Mouse (Mus musculus) frontal cortex, postnatal 36 days (tissue): ENCODE measurements around the gene Prrt1.

Experiments used
- DNase-seq, 2 experiments: peaks; one replicate each; pipeline ENCODE4 v3.0.0; 2022; ENCODE audit warnings: low spot score in 2 of 2

The Prrt1 gene

DNA sequence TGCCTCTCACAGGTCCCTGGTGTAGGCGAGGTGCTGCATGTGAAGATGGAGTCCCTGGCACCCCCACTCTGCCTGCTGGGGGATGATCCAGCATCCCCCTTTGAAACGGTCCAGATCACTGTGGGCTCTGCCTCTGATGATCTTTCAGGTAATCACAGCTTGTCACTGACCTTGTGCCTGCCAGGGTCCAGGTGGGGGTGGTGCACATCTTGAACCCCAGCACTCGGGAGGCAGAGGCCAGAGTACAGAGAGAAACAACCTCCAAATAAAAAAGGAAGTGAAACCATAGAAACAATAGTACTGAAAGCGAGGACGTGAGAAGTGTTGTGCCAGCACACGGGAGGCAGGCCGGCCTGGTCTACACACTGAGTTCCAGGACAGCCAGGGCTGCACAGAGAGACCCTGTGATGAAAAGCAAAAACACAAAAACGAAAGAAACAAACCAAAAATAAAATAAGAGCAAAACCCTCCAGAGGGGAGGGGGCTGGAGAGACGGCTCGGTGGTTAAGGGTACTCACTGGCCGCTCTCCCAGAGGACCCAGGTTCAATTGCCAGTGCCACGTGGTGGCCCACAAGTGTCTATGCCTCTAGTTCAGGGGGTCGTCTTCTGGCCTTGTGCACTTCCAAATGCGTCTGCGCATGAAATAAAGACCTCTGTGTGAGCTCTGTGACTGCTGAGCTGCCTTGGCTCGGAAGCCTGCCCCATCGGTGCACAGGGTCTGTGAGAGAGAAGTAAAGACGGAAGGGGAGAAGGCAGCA is 20.0 kb downstream of the Prrt1 start:
- DNase-seq = no peak

DNA sequence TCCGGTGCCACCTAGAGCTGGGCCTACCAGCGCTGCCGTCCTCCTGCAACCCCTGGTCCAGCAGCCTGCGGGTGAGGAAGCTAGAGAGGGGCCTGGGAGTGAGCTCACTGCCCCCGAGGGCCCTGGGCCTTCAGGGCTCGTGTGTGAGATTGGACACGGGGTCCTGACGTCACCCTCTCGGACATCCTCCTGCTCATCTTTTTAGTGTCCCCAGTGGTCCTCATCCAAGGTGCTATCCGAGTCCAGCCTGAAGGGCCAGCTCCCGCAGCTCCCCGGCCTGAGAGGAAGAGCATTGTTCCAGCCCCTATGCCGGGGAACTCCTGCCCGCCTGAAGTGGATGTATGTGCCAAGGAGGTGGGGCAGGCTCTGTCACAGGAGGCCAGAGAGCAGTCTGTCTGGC is 21.4 kb downstream of the Prrt1 start:
- DNase-seq = no peak

- DNase-seq = no peak
Observed at GRCm38 (mm10) chr17:34651507-34652221, 22.3 kb downstream of the Prrt1 start.

DNA sequence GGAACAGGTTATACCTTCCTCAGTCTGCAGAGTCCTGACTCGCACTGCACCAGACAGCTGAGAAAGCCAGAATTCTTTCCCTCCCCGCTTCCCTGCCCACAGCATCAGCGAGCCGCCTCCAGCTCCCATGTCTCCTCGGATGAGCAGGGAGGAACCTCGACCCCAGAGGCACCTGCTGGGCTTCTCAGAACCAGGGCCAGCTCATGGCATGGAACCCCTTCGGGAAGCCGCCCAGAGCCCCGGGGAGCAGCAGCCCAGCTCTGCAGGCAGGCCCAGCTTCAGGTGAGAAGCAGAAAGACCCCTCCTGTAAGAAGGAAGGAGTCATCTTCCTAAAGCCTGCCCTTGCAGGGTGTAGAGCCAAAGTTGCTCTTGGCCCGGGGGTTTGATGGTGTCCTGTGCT is 23.2 kb downstream of the Prrt1 start:
- no peak for DNase-seq

DNA sequence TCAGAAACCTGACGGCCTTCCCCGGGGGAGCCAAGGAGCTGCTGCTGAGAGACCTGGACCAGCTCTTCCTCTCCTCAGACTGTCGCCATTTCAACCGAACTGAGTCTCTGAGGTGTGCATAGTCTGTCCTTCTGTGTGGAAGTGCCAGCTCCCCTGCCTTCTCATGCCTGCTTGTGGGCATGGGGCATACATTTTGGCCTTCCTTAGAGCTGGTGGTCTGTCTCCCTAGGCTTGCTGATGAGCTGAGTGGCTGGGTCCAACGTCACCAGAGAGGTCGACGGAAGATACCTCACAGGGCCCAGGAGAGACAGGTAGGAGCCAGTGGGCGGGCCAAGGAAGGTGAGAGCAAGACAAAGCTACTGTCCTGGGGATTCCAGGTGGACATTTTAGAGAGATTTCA is 23.7 kb downstream of the Prrt1 start:
- DNase-seq = no peak

- DNase-seq = no peak
Observed at GRCm38 (mm10) chr17:34653746-34654285, 24.5 kb downstream of the Prrt1 start.

DNA sequence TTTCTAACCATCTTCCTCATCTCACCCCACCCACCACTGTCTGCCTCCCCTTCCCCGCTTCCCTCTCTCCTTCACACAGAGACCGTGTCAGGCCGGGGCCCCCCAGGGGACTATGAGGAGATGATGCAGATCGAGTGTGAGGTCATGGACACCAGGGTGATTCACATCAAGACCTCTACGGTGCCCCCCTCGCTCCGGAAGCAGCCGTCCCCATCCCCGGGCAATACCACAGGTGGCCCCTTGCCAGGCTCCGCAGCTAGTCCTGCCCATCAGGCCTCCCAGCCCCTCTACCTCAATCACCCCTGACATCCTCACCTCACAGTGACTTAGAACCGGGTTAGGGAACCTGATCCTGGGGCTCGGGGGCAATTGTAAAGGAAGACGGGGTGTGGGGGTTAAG is 25.1 kb downstream of the Prrt1 start:
- DNase-seq = no peak

GRCm38 (mm10) chr17:34655160-34655559 is 25.8 kb downstream of the Prrt1 start:
- DNase-seq = no peak

DNA sequence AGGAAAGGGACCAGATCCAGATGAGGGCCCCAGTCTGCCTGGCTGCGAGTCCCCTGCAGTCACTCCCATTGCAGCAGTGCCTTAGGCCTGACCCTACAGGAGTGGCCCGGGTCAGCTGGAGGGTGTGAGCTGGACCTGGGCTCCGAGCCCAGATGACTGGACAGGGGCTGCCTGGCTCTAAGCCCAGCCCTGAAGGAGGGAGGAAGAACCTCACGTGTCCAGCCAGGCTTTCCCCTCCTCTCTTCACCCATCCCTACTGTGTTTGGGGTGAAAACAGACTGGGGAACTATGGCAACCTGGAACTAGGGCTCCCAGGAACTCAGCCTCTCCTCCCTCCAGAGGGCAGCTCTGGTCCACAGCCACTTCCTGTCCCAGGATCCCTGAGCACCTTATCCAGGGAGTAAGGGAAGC is 26.3 kb downstream of the Prrt1 start:
- DNase-seq = no peak

- DNase-seq = no peak
Observed at GRCm38 (mm10) chr17:34656666-34657065, 27.3 kb downstream of the Prrt1 start.

DNA sequence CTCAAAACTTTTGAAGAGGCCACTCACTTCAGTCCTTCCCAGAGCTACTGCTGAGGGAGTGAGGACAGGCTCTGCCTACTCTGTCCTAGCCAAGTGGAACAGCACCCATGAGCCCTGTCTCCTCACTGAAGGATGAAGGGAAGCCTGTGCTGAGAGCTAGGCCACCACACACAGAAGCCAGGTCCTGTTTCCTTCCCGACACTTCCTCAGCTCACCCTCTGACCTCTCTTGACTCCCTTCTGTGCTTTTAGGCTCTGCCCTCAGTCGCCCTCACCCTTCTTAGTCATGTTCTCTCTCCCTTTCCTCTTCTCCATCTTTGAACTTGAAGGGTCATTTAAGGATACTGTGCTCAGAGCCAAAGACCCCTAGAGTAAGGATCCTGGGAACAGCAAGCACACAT is 27.9 kb downstream of the Prrt1 start:
- DNase-seq = no peak

- DNase-seq = no peak
Observed at GRCm38 (mm10) chr17:34658145-34658544, 28.8 kb downstream of the Prrt1 start.

- DNase-seq = no peak
Observed at GRCm38 (mm10) chr17:34658591-34658990, 29.3 kb downstream of the Prrt1 start.

- DNase-seq = no peak
Observed at GRCm38 (mm10) chr17:34659181-34659896, 30.0 kb downstream of the Prrt1 start.

GRCm38 (mm10) chr17:34659897-34660214 is 30.5 kb downstream of the Prrt1 start:
- DNase-seq = no peak

DNA sequence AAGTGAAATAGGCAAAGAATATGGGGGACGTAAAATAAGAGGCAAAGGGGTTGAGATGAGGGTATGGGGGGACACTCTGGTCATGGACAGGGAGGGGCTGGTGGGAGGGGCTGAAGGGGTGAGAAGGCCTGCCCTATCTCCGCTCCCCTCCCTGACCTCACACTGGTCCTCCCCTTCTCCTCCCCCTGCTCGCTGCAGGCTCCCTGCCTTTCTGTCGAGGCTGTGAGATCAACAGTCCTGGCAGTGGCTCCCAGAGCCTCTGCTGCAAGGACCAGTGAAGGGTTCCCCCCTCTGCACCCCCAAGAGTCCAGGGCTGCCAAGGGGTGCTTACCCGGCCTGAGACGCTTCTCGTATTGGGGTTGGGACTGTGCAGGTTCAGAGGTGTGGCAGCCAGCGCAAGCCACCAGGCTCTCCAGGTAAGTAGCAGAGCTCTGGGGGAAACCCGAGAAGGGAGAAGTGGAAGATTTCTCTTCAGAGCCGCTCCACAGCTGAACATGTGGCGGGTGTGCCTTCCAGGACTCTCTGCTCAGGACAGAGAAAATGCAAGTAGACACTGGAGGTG is 31.0 kb downstream of the Prrt1 start:
- DNase-seq = no peak

DNA sequence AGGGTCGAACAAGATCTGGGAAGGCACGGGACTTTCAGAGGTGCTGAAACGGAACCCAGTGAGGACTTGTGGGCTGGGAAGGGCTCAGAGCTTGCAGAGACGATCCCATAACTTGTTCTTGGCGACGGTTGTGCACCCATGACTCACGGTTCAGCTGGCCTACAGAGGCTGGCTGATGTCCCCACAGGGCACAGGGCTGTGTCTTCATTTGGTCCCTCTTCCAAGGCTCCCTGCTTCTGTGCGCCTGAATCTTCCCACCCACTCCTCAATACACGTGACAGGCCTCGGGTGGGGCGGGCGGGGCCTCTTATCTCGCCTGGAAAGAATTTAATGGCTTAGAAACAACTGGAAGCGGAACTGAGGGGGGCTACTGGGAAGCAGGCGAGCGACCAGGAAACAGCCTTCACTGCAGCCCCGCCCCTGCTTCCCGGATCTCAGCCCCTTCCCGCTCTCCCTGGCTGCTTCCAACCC is 31.8 kb downstream of the Prrt1 start:
- DNase-seq = no peak

DNA sequence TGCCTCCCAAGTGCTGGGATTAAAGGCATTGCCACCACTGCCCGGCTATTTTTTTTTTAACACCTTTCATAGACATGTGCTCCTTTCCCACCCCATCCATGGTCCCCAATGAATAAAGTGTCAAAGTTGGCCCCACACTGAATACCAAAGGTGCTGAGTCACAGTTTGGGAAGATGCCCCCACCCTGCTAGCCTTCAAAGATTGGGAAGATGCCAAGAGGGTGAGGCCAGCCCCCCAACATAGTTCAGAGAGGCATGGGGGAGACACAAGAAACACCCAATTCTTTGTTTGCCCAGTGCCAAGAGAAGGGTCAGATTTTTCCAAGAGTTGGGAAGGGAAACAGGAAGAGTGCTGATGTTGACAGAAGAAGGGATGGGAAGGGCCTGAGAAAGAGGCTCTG is 33.1 kb downstream of the Prrt1 start:
- DNase-seq = no peak

DNA sequence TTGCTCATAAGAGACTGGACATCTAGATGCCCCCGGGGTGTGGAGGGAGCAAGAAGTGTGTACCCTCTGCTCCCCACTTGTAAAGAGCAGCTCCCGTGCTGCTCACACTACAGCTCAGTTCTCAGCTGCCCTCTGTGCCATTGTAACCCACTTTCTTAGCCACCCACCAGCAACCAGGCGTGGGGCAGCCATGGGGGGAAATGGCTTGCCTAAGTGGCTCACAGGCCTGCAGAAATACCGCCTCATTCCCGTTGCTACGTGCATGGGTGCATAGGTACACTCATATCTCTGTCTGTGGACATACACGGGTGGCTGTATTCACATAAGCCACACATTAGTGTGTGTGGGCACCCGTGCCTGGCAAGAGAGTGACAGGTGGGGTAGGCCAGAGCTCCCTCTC is 33.6 kb downstream of the Prrt1 start:
- DNase-seq = no peak

DNA sequence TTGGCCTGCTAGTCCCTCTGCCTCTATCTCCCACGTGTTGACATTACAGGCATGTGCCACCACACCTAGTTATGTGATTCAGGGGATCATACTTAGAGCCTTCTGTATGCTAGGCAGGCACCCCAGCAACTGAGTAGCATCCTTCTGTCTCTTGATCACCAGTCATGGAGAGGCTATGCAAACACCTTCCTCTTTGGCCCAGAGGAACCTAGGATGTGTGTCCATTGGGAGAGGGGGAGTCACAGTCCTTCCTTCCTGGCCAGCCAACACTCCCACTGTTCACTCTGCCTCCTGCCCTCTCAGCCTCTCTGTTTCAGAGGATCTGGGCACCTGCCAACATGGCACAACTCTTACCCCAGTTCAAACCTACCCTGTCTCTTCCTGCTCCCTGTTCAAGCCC is 34.2 kb downstream of the Prrt1 start:
- no peak for DNase-seq

DNA sequence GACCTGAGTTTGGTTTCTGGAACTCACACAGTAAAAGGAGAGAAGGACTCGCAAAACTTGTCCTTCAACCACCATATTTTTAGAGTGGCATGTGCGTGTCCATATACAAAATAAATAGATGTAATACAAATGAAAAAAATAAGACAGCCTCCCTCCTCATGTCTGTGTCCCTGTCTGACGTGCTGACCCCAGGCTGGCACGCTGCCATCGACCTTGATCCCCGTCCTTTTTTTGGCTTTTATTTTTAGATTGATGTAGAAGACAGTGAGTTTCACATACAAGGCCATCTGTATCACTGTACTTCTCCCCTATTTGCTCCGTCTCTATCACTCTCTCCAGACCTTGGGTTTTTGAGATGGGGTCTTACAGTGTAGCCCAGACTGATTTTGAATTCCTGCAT is 35.1 kb downstream of the Prrt1 start:
- no peak for DNase-seq

GRCm38 (mm10) chr17:34670235-34670634 is 40.9 kb downstream of the Prrt1 start, which contains the start of gene Tnxb:
TSS of gene Tnxb (plus strand) at chr17:34670535.
- DNase-seq = no peak
